Mouse (Mus musculus) liver, embryonic 12.5 days (tissue): ENCODE results near the gene Prdm11. TPM values are rescaled to one million over a fixed set of nuclear protein-coding genes. Genes with fewer than 3 reads are reported as not detected.
A peak's percentile ranks its signal among the peaks of the same experiment; 100 is the strongest.

Experiments
- ATAC-seq: fragments of 200-750 bp; cut with Nextera tagmentation; 2 replicates; pipeline ENCODE4 v1.8.0; 2017; ENCODE audit warnings: moderate number of reproducible peaks, mild to moderate bottlenecking, moderate library complexity
- H3K27ac ChIP-seq: fragments of 300-500 bp; sonication (generic); 2 replicates; pipeline ENCODE4 v1.5.1; 2016; ENCODE audit warnings: mild to moderate bottlenecking
- H3K27me3 ChIP-seq: fragments of 300-500 bp; sonication (generic); replicated peaks from 2 replicates; pipeline ENCODE4 v1.6.1; 2016; ENCODE audit warnings: mild to moderate bottlenecking, moderate library complexity
- H3K36me3 ChIP-seq: fragments of 300-500 bp; sonication (generic); 2 replicates; pipeline ENCODE4 v1.6.1; 2016; ENCODE audit warnings: mild to moderate bottlenecking, moderate library complexity
- H3K4me1 ChIP-seq: fragments of 300-500 bp; sonication (generic); 2 replicates; pipeline ENCODE4 v1.6.1; 2016
- H3K4me2 ChIP-seq: fragments of 300-500 bp; sonication (generic); 2 replicates; pipeline ENCODE4 v1.6.1; 2016; ENCODE audit warnings: mild to moderate bottlenecking, moderate library complexity
- H3K4me3 ChIP-seq: fragments of 300-500 bp; sonication (generic); 2 replicates; pipeline ENCODE4 v1.5.1; 2016; ENCODE audit warnings: mild to moderate bottlenecking, moderate library complexity
- H3K9ac ChIP-seq: fragments of 300-500 bp; sonication (generic); 2 replicates; pipeline ENCODE4 v1.6.1; 2016; ENCODE audit warnings: mild to moderate bottlenecking, moderate library complexity
- H3K9me3 ChIP-seq: fragments of 300-500 bp; sonication (generic); replicated peaks from 2 replicates; pipeline ENCODE4 v1.6.1; 2016; ENCODE audit warnings: mild to moderate bottlenecking, moderate library complexity
- WGBS: fragments of 180-500 bp; shearing (Covaris S2); methylation state at CpG from one replicate; pipeline ENCODE4 v1.1.7; 2016; ENCODE audit not compliant: insufficient replicate concordance; 5-methylcytosine and 5-hydroxymethylcytosine counted together
- polyA plus RNA-seq: library from polyadenylated mRNA; unstranded; fragments of >200 nt; fragmentation: Nextera tagmentation; extraction: Ambion mirVana; gene quantifications from 2 replicates; pipeline ENCODE4 v1.2.1, GENCODE M21; 2016

Prdm11 gene
- polyA plus RNA-seq, 1 experiment from 2014 or later: 9.2 TPM

GRCm38 (mm10) chr2:93076578-93076955 lies 30.6 kb upstream of the Prdm11 start:
- Histone ChIP-seq H3K4me3 (no peak overlapping the region), H3K9ac (no peak overlapping the region), H3K4me2 (no peak overlapping the region), H3K27ac (no peak overlapping the region), H3K4me1 (no peaks in the 10 kb centered on the region), H3K36me3 (no peaks in the 10 kb centered on the region), H3K27me3 (no peaks in the 10 kb centered on the region; the same call in none of the 2 replicates), H3K9me3 (no peaks in the 10 kb centered on the region)
- WGBS: 68% methylated on average over 6 of the region's 6 CpGs
- ATAC-seq: no peak

- H3K27me3 ChIP-seq: no peaks in the 10 kb centered on the region; the same call in none of the 2 replicates
- H3K4me2 ChIP-seq: no peak overlapping the region
- no peaks in the 10 kb centered on the region for H3K4me1 ChIP-seq
- H3K9me3 ChIP-seq: no peaks in the 10 kb centered on the region
- no peaks in the 10 kb centered on the region for H3K36me3 ChIP-seq
- H3K4me3 ChIP-seq: no peak overlapping the region
- H3K27ac ChIP-seq: no peak overlapping the region
- WGBS: 38% methylated on average over 15 of the region's 15 CpGs
- no peak overlapping the region for H3K9ac ChIP-seq
- no peak for ATAC-seq
Measured at GRCm38 (mm10) chr2:93075738-93076577, 30.0 kb upstream of the Prdm11 start.

GRCm38 (mm10) chr2:93071656-93072055 lies 25.7 kb upstream of the Prdm11 start:
- Histone ChIP-seq H3K4me3 (no peak overlapping the region), H3K27me3 (peaks cover 9% of the 10 kb centered on the region), H3K9ac (no peak overlapping the region), H3K27ac (no peak overlapping the region), H3K9me3 (no peaks in the 10 kb centered on the region), H3K4me2 (no peak overlapping the region), H3K36me3 (no peaks in the 10 kb centered on the region), H3K4me1 (no peaks in the 10 kb centered on the region)
- no peak for ATAC-seq
- WGBS: 9% methylated on average over 11 of the region's 12 CpGs

- Histone ChIP-seq H3K36me3 (no peaks in the 10 kb centered on the region), H3K9ac (no peak overlapping the region), H3K27me3 (peaks cover 9% of the 10 kb centered on the region; the same call in 1 of the 2 replicates), H3K4me1 (no peaks in the 10 kb centered on the region), H3K27ac (no peak overlapping the region), H3K9me3 (no peaks in the 10 kb centered on the region), H3K4me2 (no peak overlapping the region), H3K4me3 (no peak overlapping the region)
- ATAC-seq: no peak
- 22% methylated on average over 2 of the region's 2 CpGs for WGBS
Measured at GRCm38 (mm10) chr2:93068942-93069341, 23.0 kb upstream of the Prdm11 start.

GRCm38 (mm10) chr2:93063347-93063746 lies 17.4 kb upstream of the Prdm11 start:
- H3K27ac ChIP-seq: no peak overlapping the region
- no peak overlapping the region for H3K9ac ChIP-seq
- H3K4me1 ChIP-seq: no peaks in the 10 kb centered on the region
- ATAC-seq: no peak
- H3K9me3 ChIP-seq: no peaks in the 10 kb centered on the region
- H3K4me2 ChIP-seq: no peak overlapping the region
- no peaks in the 10 kb centered on the region for H3K36me3 ChIP-seq
- H3K4me3 ChIP-seq: no peak overlapping the region
- H3K27me3 ChIP-seq: no peaks in the 10 kb centered on the region
- WGBS: 17% methylated on average over 2 of the region's 2 CpGs

- WGBS: 31% methylated on average over 1 of the region's 1 CpGs
- Histone ChIP-seq H3K4me1 (peaks cover 2% of the 10 kb centered on the region; the same call in 1 of the 2 replicates), H3K9ac (no peak overlapping the region), H3K36me3 (no peaks in the 10 kb centered on the region), H3K4me3 (no peak overlapping the region), H3K9me3 (no peaks in the 10 kb centered on the region), H3K27ac (no peak overlapping the region), H3K4me2 (no peak overlapping the region), H3K27me3 (peaks cover 33% of the 10 kb centered on the region)
- no peak for ATAC-seq
Measured at GRCm38 (mm10) chr2:93051873-93052272, 5.9 kb upstream of the Prdm11 start.

GRCm38 (mm10) chr2:93048601-93049323 lies 2.8 kb upstream of the Prdm11 start:
- no peak overlapping the region for H3K9ac ChIP-seq
- WGBS: 39% methylated on average over 6 of the region's 6 CpGs
- H3K4me1 ChIP-seq: peaks cover 26% of the 10 kb centered on the region
- no peak for ATAC-seq
- H3K27me3 ChIP-seq: peaks cover 27% of the 10 kb centered on the region
- H3K36me3 ChIP-seq: no peaks in the 10 kb centered on the region
- H3K4me2 ChIP-seq: no peak overlapping the region
- no peaks in the 10 kb centered on the region for H3K9me3 ChIP-seq
- no peak overlapping the region for H3K4me3 ChIP-seq
- H3K27ac ChIP-seq: no peak overlapping the region

GRCm38 (mm10) chr2:93047491-93048050 lies 1.6 kb upstream of the Prdm11 start:
- no peaks in the 10 kb centered on the region for H3K36me3 ChIP-seq
- H3K27me3 ChIP-seq: peaks cover 25% of the 10 kb centered on the region
- no peak overlapping the region for H3K4me3 ChIP-seq
- WGBS: 68% methylated on average over 7 of the region's 7 CpGs
- H3K27ac ChIP-seq: no peak overlapping the region
- no peaks in the 10 kb centered on the region for H3K9me3 ChIP-seq
- H3K4me1 ChIP-seq: peaks cover 37% of the 10 kb centered on the region
- no peak for ATAC-seq
- H3K9ac ChIP-seq: no peak overlapping the region
- no peak overlapping the region for H3K4me2 ChIP-seq

GRCm38 (mm10) chr2:93047036-93047435 lies 1.1 kb upstream of the Prdm11 start:
- ATAC-seq: no peak
- no peak overlapping the region for H3K27ac ChIP-seq
- peak overlapping the region; percentile 93; the same call in 1 of the 2 replicates for H3K4me2 ChIP-seq
- H3K27me3 ChIP-seq: peaks cover 23% of the 10 kb centered on the region
- no peak overlapping the region for H3K9ac ChIP-seq
- H3K4me1 ChIP-seq: peaks cover 43% of the 10 kb centered on the region
- 74% methylated on average over 6 of the region's 6 CpGs for WGBS
- no peak overlapping the region for H3K4me3 ChIP-seq
- H3K9me3 ChIP-seq: no peaks in the 10 kb centered on the region
- H3K36me3 ChIP-seq: no peaks in the 10 kb centered on the region

GRCm38 (mm10) chr2:93046509-93046835 lies 505 bp upstream of the Prdm11 start:
- Histone ChIP-seq H3K9me3 (no peaks in the 10 kb centered on the region), H3K4me3 (peak overlapping the region; percentile 73), H3K27ac (no peak overlapping the region), H3K4me2 (peak overlapping the region; percentile 93), H3K36me3 (no peaks in the 10 kb centered on the region), H3K27me3 (peaks cover 20% of the 10 kb centered on the region), H3K9ac (peak overlapping the region; percentile 85), H3K4me1 (peaks cover 48% of the 10 kb centered on the region)
- ATAC-seq: no peak
- 27% methylated on average over 5 of the region's 5 CpGs for WGBS

- Histone ChIP-seq H3K27me3 (peaks cover 20% of the 10 kb centered on the region), H3K4me1 (peaks cover 60% of the 10 kb centered on the region), H3K36me3 (no peaks in the 10 kb centered on the region), H3K4me3 (peak overlapping the region; percentile 73), H3K27ac (peak overlapping the region; percentile 82), H3K4me2 (peak overlapping the region; percentile 93), H3K9ac (peak overlapping the region; percentile 85), H3K9me3 (no peaks in the 10 kb centered on the region)
- WGBS: under 1% methylated on average over 55 of the region's 55 CpGs
- peak; percentile 96 for ATAC-seq
Measured at GRCm38 (mm10) chr2:93045129-93045817, 694 bp downstream of the Prdm11 start.
